Mouse (Mus musculus) Muller cell, postnatal 12 days (primary cell): ENCODE measurements around the gene Pex14.
"Not testable (repeated sequence)": the region's sequence is repeated elsewhere in the genome, so short reads cannot be mapped to it uniquely, and the experiment has no call there.

ENCODE experiments used
- DNase-seq: peaks from one replicate; pipeline ENCODE4 v3.0.0-alpha.2; 2015; ENCODE audit errors: inconsistent ontology term

Gene Pex14

GRCm38 (mm10) chr4:149103875-149104561 lies 4.3 kb upstream of the Pex14 start, which contains the start of gene Dffa:
Gene Dffa (plus strand): TSS chr4:149104146.
- DNase-seq: peak; percentile 78

- DNase-seq: no peak
Observed at GRCm38 (mm10) chr4:149101456-149101855, 1.8 kb upstream of the Pex14 start.

- not testable (repeated sequence) for DNase-seq
Observed at GRCm38 (mm10) chr4:149100449-149100848, 773 bp upstream of the Pex14 start.

GRCm38 (mm10) chr4:149098571-149098970 lies 1.1 kb downstream of the Pex14 start:
- DNase-seq: no peak

GRCm38 (mm10) chr4:149097956-149098355 lies 1.7 kb downstream of the Pex14 start:
- peak; percentile 61 for DNase-seq

GRCm38 (mm10) chr4:149091364-149091763 lies 8.3 kb downstream of the Pex14 start:
- no peak for DNase-seq

- DNase-seq: no peak
Observed at GRCm38 (mm10) chr4:149085381-149085780, 14.3 kb downstream of the Pex14 start.

GRCm38 (mm10) chr4:149081528-149081927 lies 18.1 kb downstream of the Pex14 start:
- DNase-seq: peak; percentile 54

GRCm38 (mm10) chr4:149080111-149080510 lies 19.6 kb downstream of the Pex14 start:
- no peak for DNase-seq

- no peak for DNase-seq
Observed at GRCm38 (mm10) chr4:149079629-149080028, 20.0 kb downstream of the Pex14 start.

- DNase-seq: no peak
Observed at GRCm38 (mm10) chr4:149078261-149078660, 21.4 kb downstream of the Pex14 start.

GRCm38 (mm10) chr4:149075871-149076575 lies 23.7 kb downstream of the Pex14 start:
- DNase-seq: peak; percentile 83

- no peak for DNase-seq
Observed at GRCm38 (mm10) chr4:149075073-149075472, 24.6 kb downstream of the Pex14 start.

GRCm38 (mm10) chr4:149066672-149067551 lies 32.8 kb downstream of the Pex14 start:
- DNase-seq: no peak

- no peak for DNase-seq
Observed at GRCm38 (mm10) chr4:149064061-149064854, 35.4 kb downstream of the Pex14 start.

GRCm38 (mm10) chr4:149062406-149063318 lies 37.0 kb downstream of the Pex14 start:
- no peak for DNase-seq

GRCm38 (mm10) chr4:149061432-149061718 lies 38.3 kb downstream of the Pex14 start:
- DNase-seq: no peak

GRCm38 (mm10) chr4:149060621-149061431 lies 38.9 kb downstream of the Pex14 start:
- DNase-seq: no peak

- no peak for DNase-seq
Observed at GRCm38 (mm10) chr4:149059713-149060112, 40.0 kb downstream of the Pex14 start.

- DNase-seq: no peak
Observed at GRCm38 (mm10) chr4:149058298-149058697, 41.4 kb downstream of the Pex14 start.
